Mouse (Mus musculus) fat pad, adult 2 months (tissue): ENCODE measurements around the gene Inpp5a.

ENCODE experiments used
- DNase-seq: peaks from one replicate; pipeline ENCODE4 v3.0.0-alpha.2; 2011; ENCODE audit warnings: low read depth, low spot score; ENCODE audit errors: extremely low read depth

The Inpp5a gene

GRCm38 (mm10) chr7:139472865-139473549, 84.1 kb downstream of the Inpp5a start:
- DNase-seq, result no peak

DNA sequence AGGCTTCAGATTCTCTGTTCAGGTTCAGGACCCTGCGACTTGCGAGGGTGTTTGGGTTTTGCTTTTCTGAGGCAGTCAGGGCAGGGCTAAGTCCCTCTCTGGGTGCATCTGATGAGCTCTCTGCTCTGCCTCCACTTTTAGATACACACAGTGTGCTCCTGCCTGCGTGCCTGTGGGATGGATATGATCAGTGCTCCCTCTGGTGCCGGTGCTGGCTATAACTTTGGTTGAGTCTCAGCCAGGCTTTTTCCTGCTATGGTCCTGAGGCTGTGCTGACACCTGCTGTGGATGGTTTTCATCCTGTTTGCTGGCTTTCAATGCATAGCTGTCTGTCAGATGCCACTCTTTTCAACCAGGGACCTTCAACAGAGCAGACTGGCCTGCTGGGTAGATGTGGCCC, 87.0 kb downstream of the Inpp5a start:
- DNase-seq, result no peak

DNA sequence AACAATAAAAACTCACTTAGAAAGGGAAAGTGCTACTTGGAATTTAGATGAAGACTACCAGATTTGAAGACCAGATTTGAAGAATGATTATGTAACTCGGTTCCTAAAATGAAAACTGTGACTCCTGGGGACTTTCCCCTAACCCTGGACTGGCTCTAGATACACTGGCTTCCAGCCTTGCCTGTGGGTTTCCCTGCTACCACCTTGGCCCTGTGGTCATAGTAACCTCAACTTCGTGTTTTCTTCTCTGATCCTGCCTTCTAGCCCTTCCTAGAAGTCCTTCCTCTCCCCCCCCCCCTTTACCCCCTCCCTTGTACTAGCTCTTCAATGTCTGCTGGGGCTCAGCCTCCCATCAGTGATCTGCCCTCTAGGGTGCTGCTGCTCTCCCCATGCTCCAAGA, 87.8 kb downstream of the Inpp5a start:
- no peak for DNase-seq

DNA sequence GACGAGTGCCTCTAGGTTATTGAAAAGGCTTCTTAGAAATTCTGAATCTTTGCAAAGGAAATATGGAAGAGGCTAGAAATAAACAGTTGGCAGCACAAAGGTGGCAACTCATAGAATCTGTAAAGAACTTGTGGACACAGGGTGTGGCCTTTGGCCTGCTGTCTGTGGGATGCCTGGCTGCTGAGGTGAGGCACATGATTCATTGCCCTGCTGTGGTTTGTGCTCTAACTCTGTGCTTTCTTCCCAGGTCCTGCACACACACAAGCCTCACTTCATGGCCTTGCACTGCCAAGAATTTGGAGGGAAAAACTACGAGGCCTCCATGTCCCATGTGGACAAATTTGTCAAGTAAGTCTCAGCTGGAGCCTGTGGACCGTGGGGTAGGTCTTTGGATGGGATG, 88.8 kb downstream of the Inpp5a start:
- no peak for DNase-seq

- DNase-seq, result no peak
Observed at GRCm38 (mm10) chr7:139479077-139479476, 90.2 kb downstream of the Inpp5a start.

DNA sequence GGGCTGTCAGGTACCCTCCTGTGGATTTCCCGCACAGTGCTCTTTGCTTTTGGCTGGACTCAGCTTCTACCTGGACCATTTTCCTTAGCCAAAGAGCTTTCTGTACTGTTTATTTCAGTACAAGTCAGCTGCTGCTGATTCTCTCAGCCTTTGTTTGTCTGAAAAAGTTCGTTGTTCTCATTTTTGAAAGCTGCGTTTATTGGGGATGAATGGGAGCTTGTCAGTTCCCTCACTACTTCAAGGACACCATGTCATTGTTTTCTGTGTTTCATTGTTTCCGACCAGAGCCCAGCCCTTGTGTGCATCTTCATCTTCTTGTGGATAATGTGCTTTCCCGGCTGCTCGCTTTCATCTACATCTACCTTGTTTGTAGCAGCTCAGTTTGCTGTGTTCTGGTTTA, 90.7 kb downstream of the Inpp5a start:
- DNase-seq, result no peak

- DNase-seq, result no peak
Observed at GRCm38 (mm10) chr7:139484206-139484955, 95.5 kb downstream of the Inpp5a start.

DNA sequence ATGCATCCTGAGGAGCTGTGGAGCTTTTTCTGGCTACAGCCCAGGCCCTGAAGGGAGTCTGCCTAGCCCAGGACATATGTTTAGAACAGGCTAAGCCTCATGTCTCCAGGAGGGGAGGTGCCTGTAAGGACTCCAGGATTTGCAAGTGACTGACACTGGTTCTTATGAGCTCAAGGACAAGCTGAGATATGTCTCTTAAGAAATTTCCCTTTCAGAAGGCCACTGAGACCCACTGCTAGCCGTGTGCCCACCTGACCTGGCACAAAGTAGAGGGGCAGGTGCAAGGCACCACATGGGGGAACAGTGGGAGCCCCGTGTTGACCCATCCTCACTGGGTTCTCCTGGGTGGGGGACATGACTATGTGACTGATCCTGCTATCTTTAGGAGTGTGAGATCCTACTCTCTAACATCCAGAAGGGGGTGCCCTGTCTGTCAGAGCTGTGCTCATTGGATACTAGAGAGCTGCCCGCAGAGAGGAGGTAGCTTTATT, 100.9 kb downstream of the Inpp5a start:
- no peak for DNase-seq

- no peak for DNase-seq
Observed at GRCm38 (mm10) chr7:139492351-139492750, 103.4 kb downstream of the Inpp5a start.

DNA sequence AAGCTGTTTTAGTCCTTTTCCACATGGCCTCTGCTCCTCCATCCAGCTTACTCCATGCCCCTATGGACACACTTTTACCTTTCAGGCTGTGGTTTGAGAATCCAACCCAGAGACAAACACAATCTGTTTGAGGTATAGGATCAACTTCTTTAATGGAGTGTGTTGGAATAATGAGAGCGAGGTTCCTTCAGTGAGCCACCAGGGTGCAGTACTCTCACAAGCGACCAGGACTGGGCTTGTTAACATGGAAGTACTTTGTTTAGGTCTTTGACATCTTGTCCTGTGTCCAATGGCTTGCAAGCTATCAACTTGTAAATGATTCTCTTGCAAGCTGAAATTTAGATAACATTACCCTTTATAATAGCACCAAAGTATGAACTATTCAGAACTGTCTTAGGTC, 104.0 kb downstream of the Inpp5a start:
- DNase-seq, result no peak

GRCm38 (mm10) chr7:139495791-139496190, 106.9 kb downstream of the Inpp5a start:
- DNase-seq, result no peak

- no peak for DNase-seq
Observed at GRCm38 (mm10) chr7:139498038-139498625, 109.2 kb downstream of the Inpp5a start.

DNA sequence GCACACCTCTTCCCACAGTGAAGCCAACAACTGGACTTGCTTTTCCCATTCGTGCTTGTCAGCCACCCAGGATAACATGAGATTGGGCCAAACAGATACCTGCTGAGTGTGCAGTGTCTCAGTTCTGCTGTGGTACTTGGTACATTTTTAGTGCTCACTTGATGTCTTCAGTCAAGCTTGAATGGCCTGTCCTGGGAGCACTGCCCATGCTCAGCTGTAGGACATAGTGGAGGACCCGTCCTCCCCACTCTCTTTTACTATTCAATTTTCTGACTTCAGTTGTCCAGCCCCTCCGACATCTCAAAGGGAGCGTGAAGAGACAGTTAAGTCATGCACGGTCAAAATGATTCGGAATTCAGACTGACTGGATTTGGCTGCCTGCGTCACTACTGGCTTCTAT, 115.2 kb downstream of the Inpp5a start:
- DNase-seq, result no peak

- DNase-seq, result no peak
Observed at GRCm38 (mm10) chr7:139506677-139507412, 117.9 kb downstream of the Inpp5a start.

DNA sequence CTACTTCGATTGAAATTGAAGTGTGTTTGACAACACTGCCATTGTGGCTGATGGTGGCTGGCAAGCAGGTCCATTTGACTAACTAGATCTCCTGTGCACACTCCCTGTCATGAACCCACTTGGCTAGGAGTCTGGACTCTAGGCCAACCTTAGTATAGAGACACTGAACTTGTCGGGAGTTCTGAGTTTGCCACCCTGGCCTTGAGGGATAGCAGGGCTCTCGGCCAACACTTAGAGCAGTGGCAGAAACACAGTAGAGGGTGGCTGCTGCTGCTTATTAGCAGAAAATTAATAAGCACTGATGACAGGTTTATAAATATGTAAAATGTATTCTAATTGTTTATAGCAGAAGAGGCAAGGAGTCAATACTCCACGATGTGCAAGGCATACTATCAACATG, 120.0 kb downstream of the Inpp5a start:
- no peak for DNase-seq

GRCm38 (mm10) chr7:139515959-139516660, 127.2 kb downstream of the Inpp5a start:
- no peak for DNase-seq

- DNase-seq, result no peak
Observed at GRCm38 (mm10) chr7:139516661-139517016, 127.7 kb downstream of the Inpp5a start.

GRCm38 (mm10) chr7:139518352-139518751, 129.4 kb downstream of the Inpp5a start:
- no peak for DNase-seq

- no peak for DNase-seq
Observed at GRCm38 (mm10) chr7:139528309-139529076, 139.6 kb downstream of the Inpp5a start.

- no peak for DNase-seq
Observed at GRCm38 (mm10) chr7:139529208-139529607, 140.3 kb downstream of the Inpp5a start.
